Mouse (Mus musculus) liver, embryonic 15.5 days (tissue): ENCODE results near the gene Ero1l. TPM values are rescaled to one million over a fixed set of nuclear protein-coding genes. Genes with fewer than 3 reads are reported as not detected.

Experiments used
- ATAC-seq: fragments of 200-750 bp; cut with Nextera tagmentation; 2 replicates; pipeline ENCODE4 v1.8.0; 2017; ENCODE audit warnings: moderate number of reproducible peaks, mild to moderate bottlenecking, moderate library complexity; ENCODE audit not compliant: insufficient read depth
- H3K27ac ChIP-seq: fragments of 300-500 bp; sonication (generic); replicated peaks from 2 replicates; pipeline ENCODE4 v1.5.1; 2015; ENCODE audit warnings: mild to moderate bottlenecking, inconsistent platforms
- H3K27me3 ChIP-seq: fragments of 300-500 bp; sonication (generic); 2 replicates; pipeline ENCODE4 v1.6.1; 2015; ENCODE audit warnings: mild to moderate bottlenecking, inconsistent platforms
- H3K36me3 ChIP-seq: fragments of 300-500 bp; sonication (generic); replicated peaks from 2 replicates; pipeline ENCODE4 v1.6.1; 2015; ENCODE audit warnings: moderate library complexity, mild to moderate bottlenecking, inconsistent platforms
- H3K4me1 ChIP-seq: fragments of 300-500 bp; sonication (generic); replicated peaks from 2 replicates; pipeline ENCODE4 v1.6.1; 2015; ENCODE audit warnings: inconsistent platforms
- H3K4me2 ChIP-seq: fragments of 300-500 bp; sonication (generic); 2 replicates; pipeline ENCODE4 v1.6.1; 2015; ENCODE audit warnings: moderate library complexity, mild to moderate bottlenecking, inconsistent platforms
- H3K4me3 ChIP-seq: fragments of 300-500 bp; sonication (generic); replicated peaks from 2 replicates; pipeline ENCODE4 v1.5.1; 2015; ENCODE audit warnings: mild to moderate bottlenecking, inconsistent platforms
- H3K9ac ChIP-seq: fragments of 300-500 bp; sonication (generic); 2 replicates; pipeline ENCODE4 v1.6.1; 2015; ENCODE audit warnings: moderate library complexity, mild to moderate bottlenecking, inconsistent platforms
- H3K9me3 ChIP-seq: fragments of 300-500 bp; sonication (generic); replicated peaks from 2 replicates; pipeline ENCODE4 v1.6.1; 2016; ENCODE audit warnings: inconsistent platforms
- WGBS: fragments of 180-500 bp; shearing (Covaris S2); methylation state at CpG from one replicate; pipeline ENCODE4 v1.1.7; 2015; ENCODE audit warnings: mixed read lengths; ENCODE audit not compliant: insufficient replicate concordance; 5-methylcytosine and 5-hydroxymethylcytosine counted together
- polyA plus RNA-seq: library from polyadenylated mRNA; unstranded; fragments of >200 nt; fragmentation: Nextera tagmentation; extraction: Ambion mirVana; gene quantifications from 2 replicates; pipeline ENCODE4 v1.2.1, GENCODE M21; 2015

Ero1l gene
- polyA plus RNA-seq, 1 experiment from 2014 or later, result 37.5 TPM

GRCm38 (mm10) chr14:45304389-45304788 is 14.2 kb downstream of the Ero1l start:
- no peaks in the 10 kb centered on the region for H3K27me3 ChIP-seq
- no peak overlapping the region for H3K9ac ChIP-seq
- no peaks in the 10 kb centered on the region for H3K9me3 ChIP-seq
- no peak for ATAC-seq
- H3K27ac ChIP-seq, result no peak overlapping the region
- 75% methylated on average over 4 of the region's 4 CpGs for WGBS
- no peak overlapping the region for H3K4me3 ChIP-seq
- peaks cover 66% of the 10 kb centered on the region for H3K36me3 ChIP-seq
- no peak overlapping the region for H3K4me2 ChIP-seq
- H3K4me1 ChIP-seq, result peaks cover 9% of the 10 kb centered on the region

GRCm38 (mm10) chr14:45303939-45304338 is 14.6 kb downstream of the Ero1l start:
- no peak overlapping the region for H3K9ac ChIP-seq
- WGBS, result 68% methylated on average over 4 of the region's 4 CpGs
- H3K4me3 ChIP-seq, result no peak overlapping the region
- H3K9me3 ChIP-seq, result no peaks in the 10 kb centered on the region
- H3K27me3 ChIP-seq, result no peaks in the 10 kb centered on the region
- no peak for ATAC-seq
- H3K4me2 ChIP-seq, result no peak overlapping the region
- no peak overlapping the region for H3K27ac ChIP-seq
- peaks cover 9% of the 10 kb centered on the region for H3K4me1 ChIP-seq
- H3K36me3 ChIP-seq, result peaks cover 66% of the 10 kb centered on the region

- peaks cover 68% of the 10 kb centered on the region for H3K36me3 ChIP-seq
- H3K27me3 ChIP-seq, result no peaks in the 10 kb centered on the region
- no peak overlapping the region for H3K4me2 ChIP-seq
- H3K9me3 ChIP-seq, result no peaks in the 10 kb centered on the region
- WGBS, result 78% methylated on average over 4 of the region's 4 CpGs
- ATAC-seq, result no peak
- no peak overlapping the region for H3K27ac ChIP-seq
- H3K4me1 ChIP-seq, result no peaks in the 10 kb centered on the region
- no peak overlapping the region for H3K4me3 ChIP-seq
- no peak overlapping the region for H3K9ac ChIP-seq
Measured at GRCm38 (mm10) chr14:45291608-45292007, 27.0 kb downstream of the Ero1l start.

- H3K27ac ChIP-seq, result no peak overlapping the region
- 69% methylated on average over 3 of the region's 3 CpGs for WGBS
- no peaks in the 10 kb centered on the region for H3K27me3 ChIP-seq
- no peak for ATAC-seq
- H3K9me3 ChIP-seq, result no peaks in the 10 kb centered on the region
- no peak overlapping the region for H3K9ac ChIP-seq
- H3K36me3 ChIP-seq, result peaks cover 10% of the 10 kb centered on the region
- no peak overlapping the region for H3K4me2 ChIP-seq
- no peak overlapping the region for H3K4me3 ChIP-seq
- no peaks in the 10 kb centered on the region for H3K4me1 ChIP-seq
Measured at GRCm38 (mm10) chr14:45282066-45282465, 36.5 kb downstream of the Ero1l start.

GRCm38 (mm10) chr14:45275816-45276215 is 42.8 kb downstream of the Ero1l start:
- Histone ChIP-seq H3K4me3 (no peak overlapping the region), H3K4me2 (no peak overlapping the region)
- 72% methylated on average over 6 of the region's 6 CpGs for WGBS

GRCm38 (mm10) chr14:45263831-45264592 is 54.6 kb downstream of the Ero1l start:
- Histone ChIP-seq H3K36me3 (no peaks in the 10 kb centered on the region), H3K4me2 (no peak overlapping the region), H3K4me1 (no peaks in the 10 kb centered on the region), H3K9ac (no peak overlapping the region), H3K27ac (no peak overlapping the region), H3K9me3 (no peaks in the 10 kb centered on the region), H3K4me3 (no peak overlapping the region), H3K27me3 (no peaks in the 10 kb centered on the region)
- ATAC-seq, result no peak
- 66% methylated on average over 3 of the region's 3 CpGs for WGBS

More at GRCm38 (mm10) chr14:45275816-45276215, 42.8 kb downstream of the Ero1l start:
- H3K9me3 ChIP-seq, result no peaks in the 10 kb centered on the region
- H3K4me1 ChIP-seq, result no peaks in the 10 kb centered on the region
- no peak overlapping the region for H3K27ac ChIP-seq
- no peak overlapping the region for H3K9ac ChIP-seq
- H3K36me3 ChIP-seq, result no peaks in the 10 kb centered on the region
- no peaks in the 10 kb centered on the region for H3K27me3 ChIP-seq
- ATAC-seq, result no peak

GRCm38 (mm10) chr14:45251548-45252076 is 67.0 kb downstream of the Ero1l start:
- Histone ChIP-seq H3K4me1 (no peaks in the 10 kb centered on the region), H3K27me3 (no peaks in the 10 kb centered on the region), H3K9ac (no peak overlapping the region), H3K27ac (no peak overlapping the region), H3K9me3 (no peaks in the 10 kb centered on the region), H3K4me3 (no peak overlapping the region), H3K4me2 (no peak overlapping the region), H3K36me3 (no peaks in the 10 kb centered on the region)
- 69% methylated on average over 4 of the region's 4 CpGs for WGBS
- ATAC-seq, result no peak

- ATAC-seq, result no peak
- Histone ChIP-seq H3K9me3 (no peaks in the 10 kb centered on the region), H3K4me1 (no peaks in the 10 kb centered on the region), H3K9ac (no peak overlapping the region), H3K36me3 (no peaks in the 10 kb centered on the region), H3K4me2 (no peak overlapping the region), H3K27ac (no peak overlapping the region), H3K4me3 (no peak overlapping the region), H3K27me3 (no peaks in the 10 kb centered on the region)
- 28% methylated on average over 1 of the region's 1 CpGs for WGBS
Measured at GRCm38 (mm10) chr14:45241613-45242012, 77.0 kb downstream of the Ero1l start.

- H3K4me1 ChIP-seq, result no peaks in the 10 kb centered on the region
- H3K27me3 ChIP-seq, result no peaks in the 10 kb centered on the region
- H3K9ac ChIP-seq, result no peak overlapping the region
- H3K4me2 ChIP-seq, result no peak overlapping the region
- H3K27ac ChIP-seq, result no peak overlapping the region
- 34% methylated on average over 2 of the region's 2 CpGs for WGBS
- H3K9me3 ChIP-seq, result no peaks in the 10 kb centered on the region
- H3K4me3 ChIP-seq, result no peak overlapping the region
- H3K36me3 ChIP-seq, result no peaks in the 10 kb centered on the region
- ATAC-seq, result no peak
Measured at GRCm38 (mm10) chr14:45239042-45239441, 79.5 kb downstream of the Ero1l start.

Other genes with a start within 250 kb of the Ero1l start
- 0.24 and 0.37 TPM in 2 replicates for gene Gpr137c, start 99.1 kb downstream of the Ero1l start, polyA plus RNA-seq
- 2.2 and 2.3 TPM in 2 replicates for gene Txndc16, start 98.4 kb downstream of the Ero1l start, polyA plus RNA-seq
- 69.2 and 84.9 TPM in 2 replicates for gene Psmc6, start 11.0 kb upstream of the Ero1l start, polyA plus RNA-seq
- 16.2 TPM in 2 replicates for gene Styx, start 32.3 kb upstream of the Ero1l start, polyA plus RNA-seq
- gene Gnpnat1, start 86.1 kb upstream of the Ero1l start, polyA plus RNA-seq, result 25.2 and 30.2 TPM in 2 replicates
- 31.1 and 32.9 TPM in 2 replicates for gene Fermt2, start 211.3 kb upstream of the Ero1l start, polyA plus RNA-seq